Mouse (Mus musculus): ENCODE measurements around the gene Frmd5. TPM values are rescaled to one million over a fixed set of nuclear protein-coding genes. Genes with fewer than 3 reads are reported as not detected.
"Not testable (repeated sequence)": the region's sequence is repeated elsewhere in the genome, so short reads cannot be mapped to it uniquely, and the experiment has no call there.

Gene Frmd5
- total and polyA plus RNA-seq, 2 experiments from 2014 or later, result 125 to 231 TPM

DNA sequence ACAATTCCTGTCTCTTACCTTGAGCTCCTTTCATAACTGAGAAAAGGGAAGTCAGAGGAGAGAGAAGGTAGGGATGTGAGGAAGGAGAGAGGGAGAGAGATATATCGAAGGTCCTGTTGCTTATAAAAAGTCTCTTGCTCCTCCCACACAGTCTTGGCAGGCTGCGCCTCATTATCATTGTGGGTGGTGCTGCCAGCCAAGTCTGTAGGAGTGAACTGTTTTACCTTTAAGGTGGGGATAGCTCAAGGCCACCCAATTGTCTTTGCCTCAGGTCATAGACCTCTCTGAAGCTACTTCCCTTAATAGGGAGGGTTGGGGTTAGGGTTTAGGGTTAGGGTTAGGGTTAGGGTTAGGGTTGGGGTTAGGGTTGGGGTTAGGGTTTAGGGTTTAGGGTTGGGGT, 284.9 kb downstream of the Frmd5 start:
- H3K4me3 ChIP-seq (ENCODE audit: low read depth, low read length), result no peak overlapping the region
- TF ChIP-seq CTCF (IDR thresholded peaks at IDR 0.05; ENCODE audit: low read depth) (no peak), EP300 (IDR thresholded peaks at IDR 0.05; ENCODE audit: low read depth) (no peak)
- no peak overlapping the region for H3K4me2 ChIP-seq (ENCODE audit: low read depth, low read length)
- no peaks in the 10 kb centered on the region for H3K27me3 ChIP-seq (ENCODE audit: control insufficient read depth, insufficient read depth, low read length)
- WGBS, result 63% methylated on average over 2 of the region's 2 CpGs
- H3K36me3 ChIP-seq (replicated peaks; ENCODE audit: control insufficient read depth, insufficient read depth, low read length), result peaks cover 27% of the 10 kb centered on the region
- no peaks in the 10 kb centered on the region for H3K4me1 ChIP-seq (ENCODE audit: control insufficient read depth, insufficient read depth)
- ATAC-seq (ENCODE audit: insufficient read depth, low read depth) (no peak), DNase-seq (ENCODE audit: low spot score) (no peak)
- H3K9ac ChIP-seq (replicated peaks; ENCODE audit: low read depth, low read length), result no peak overlapping the region
- no peaks in the 10 kb centered on the region for H3K9me3 ChIP-seq (replicated peaks; ENCODE audit: control insufficient read depth, low read length)
- H3K27ac ChIP-seq (ENCODE audit: low read depth), result no peak overlapping the region

DNA sequence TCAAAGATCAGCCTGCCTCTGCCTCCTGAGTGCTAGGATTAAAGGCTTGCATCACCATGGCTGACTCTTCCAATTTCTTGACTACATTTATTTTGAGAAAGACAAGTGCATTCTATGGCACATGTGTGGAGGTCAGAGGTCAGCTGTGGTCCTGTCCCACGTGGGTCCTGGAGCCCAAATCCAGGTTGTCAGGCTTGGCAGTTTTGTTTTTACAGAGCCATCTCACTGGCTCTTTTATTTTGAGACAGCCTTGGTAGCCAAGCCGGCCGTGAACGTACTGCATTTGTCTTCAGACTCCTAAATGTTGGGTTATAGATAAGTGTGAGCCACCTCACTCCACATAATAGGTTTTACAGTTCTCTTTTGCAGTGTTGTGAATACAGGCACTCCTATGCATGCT, 288.2 kb downstream of the Frmd5 start:
- H3K27me3 ChIP-seq (ENCODE audit: control insufficient read depth, insufficient read depth, low read length); DNase-seq (ENCODE audit: low spot score); H3K4me1 ChIP-seq (ENCODE audit: control insufficient read depth, insufficient read depth); H3K9ac ChIP-seq (replicated peaks; ENCODE audit: low read depth, low read length); H3K4me2 ChIP-seq (ENCODE audit: low read depth, low read length); ATAC-seq (ENCODE audit: insufficient read depth, low read depth); H3K27ac ChIP-seq (ENCODE audit: low read depth); H3K4me3 ChIP-seq (ENCODE audit: low read depth, low read length); H3K9me3 ChIP-seq (replicated peaks; ENCODE audit: control insufficient read depth, low read length): not testable (repeated sequence)
- 89% methylated on average over 4 of the region's 4 CpGs for WGBS
- peaks cover 21% of the 10 kb centered on the region for H3K36me3 ChIP-seq (replicated peaks; ENCODE audit: control insufficient read depth, insufficient read depth, low read length)

- no peak overlapping the region for H3K4me3 ChIP-seq (ENCODE audit: low read depth, low read length)
- no peak overlapping the region for H3K9ac ChIP-seq (replicated peaks; ENCODE audit: low read depth, low read length)
- H3K27ac ChIP-seq (ENCODE audit: low read depth), result no peak overlapping the region
- no peak for TF ChIP-seq EP300 (IDR thresholded peaks at IDR 0.05; ENCODE audit: low read depth)
- TF ChIP-seq CTCF (IDR thresholded peaks at IDR 0.05; ENCODE audit: low read depth), result no peak
- no peaks in the 10 kb centered on the region for H3K27me3 ChIP-seq (ENCODE audit: control insufficient read depth, insufficient read depth, low read length)
- H3K36me3 ChIP-seq (replicated peaks; ENCODE audit: control insufficient read depth, insufficient read depth, low read length), result peaks cover 23% of the 10 kb centered on the region
- DNase-seq (ENCODE audit: low spot score) (no peak), ATAC-seq (ENCODE audit: insufficient read depth, low read depth) (no peak)
- H3K4me1 ChIP-seq (ENCODE audit: control insufficient read depth, insufficient read depth), result no peaks in the 10 kb centered on the region
- no peak overlapping the region for H3K4me2 ChIP-seq (ENCODE audit: low read depth, low read length)
- H3K9me3 ChIP-seq (replicated peaks; ENCODE audit: control insufficient read depth, low read length), result no peaks in the 10 kb centered on the region
- WGBS, result 93% methylated on average over 5 of the region's 5 CpGs
Measured at GRCm38 (mm10) chr2:121518106-121518505, 288.8 kb downstream of the Frmd5 start.

DNA sequence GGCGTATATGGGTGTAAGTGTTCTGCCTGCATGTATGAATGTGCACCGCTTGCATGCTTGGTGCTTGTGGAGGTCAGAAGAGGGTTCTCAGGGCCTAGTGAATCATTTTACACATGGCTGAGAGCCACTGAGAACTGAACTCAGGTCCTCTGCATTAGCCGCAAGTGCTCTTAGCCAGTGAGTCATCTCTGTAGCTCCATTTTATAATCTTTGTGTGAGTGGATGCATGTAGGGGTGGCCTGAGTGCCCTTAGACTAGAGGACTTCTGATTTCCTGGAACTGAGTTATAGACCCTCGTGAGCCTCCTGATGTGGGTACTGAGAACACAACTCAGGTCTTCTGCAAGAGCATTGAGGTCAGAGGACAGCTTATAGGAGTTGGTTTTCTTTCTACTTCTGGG, 292.7 kb downstream of the Frmd5 start:
- H3K27me3 ChIP-seq (ENCODE audit: control insufficient read depth, insufficient read depth, low read length), result no peaks in the 10 kb centered on the region
- TF ChIP-seq EP300 (IDR thresholded peaks at IDR 0.05; ENCODE audit: low read depth) (no peak), CTCF (IDR thresholded peaks at IDR 0.05; ENCODE audit: low read depth) (no peak)
- no peak overlapping the region for H3K4me3 ChIP-seq (ENCODE audit: low read depth, low read length)
- no peak overlapping the region for H3K27ac ChIP-seq (ENCODE audit: low read depth)
- ATAC-seq (ENCODE audit: insufficient read depth, low read depth) (no peak), DNase-seq (ENCODE audit: low spot score) (no peak)
- H3K9ac ChIP-seq (replicated peaks; ENCODE audit: low read depth, low read length), result no peak overlapping the region
- H3K36me3 ChIP-seq (replicated peaks; ENCODE audit: control insufficient read depth, insufficient read depth, low read length), result peaks cover 33% of the 10 kb centered on the region
- no peaks in the 10 kb centered on the region for H3K9me3 ChIP-seq (replicated peaks; ENCODE audit: control insufficient read depth, low read length)
- no peaks in the 10 kb centered on the region for H3K4me1 ChIP-seq (ENCODE audit: control insufficient read depth, insufficient read depth)
- H3K4me2 ChIP-seq (ENCODE audit: low read depth, low read length), result no peak overlapping the region
- WGBS, result 90% methylated on average over 4 of the region's 4 CpGs

- DNase-seq (ENCODE audit: low spot score); H3K4me2 ChIP-seq (ENCODE audit: low read depth, low read length); H3K4me3 ChIP-seq (ENCODE audit: low read depth, low read length); H3K9ac ChIP-seq (replicated peaks; ENCODE audit: low read depth, low read length); H3K27me3 ChIP-seq (ENCODE audit: control insufficient read depth, insufficient read depth, low read length); H3K4me1 ChIP-seq (ENCODE audit: control insufficient read depth, insufficient read depth); H3K27ac ChIP-seq (ENCODE audit: low read depth); ATAC-seq (ENCODE audit: insufficient read depth, low read depth); H3K9me3 ChIP-seq (replicated peaks; ENCODE audit: control insufficient read depth, low read length): not testable (repeated sequence)
- H3K36me3 ChIP-seq (replicated peaks; ENCODE audit: control insufficient read depth, insufficient read depth, low read length), result peaks cover 32% of the 10 kb centered on the region
- 90% methylated on average over 4 of the region's 5 CpGs for WGBS
Measured at GRCm38 (mm10) chr2:121512991-121513765, 293.7 kb downstream of the Frmd5 start.

DNA sequence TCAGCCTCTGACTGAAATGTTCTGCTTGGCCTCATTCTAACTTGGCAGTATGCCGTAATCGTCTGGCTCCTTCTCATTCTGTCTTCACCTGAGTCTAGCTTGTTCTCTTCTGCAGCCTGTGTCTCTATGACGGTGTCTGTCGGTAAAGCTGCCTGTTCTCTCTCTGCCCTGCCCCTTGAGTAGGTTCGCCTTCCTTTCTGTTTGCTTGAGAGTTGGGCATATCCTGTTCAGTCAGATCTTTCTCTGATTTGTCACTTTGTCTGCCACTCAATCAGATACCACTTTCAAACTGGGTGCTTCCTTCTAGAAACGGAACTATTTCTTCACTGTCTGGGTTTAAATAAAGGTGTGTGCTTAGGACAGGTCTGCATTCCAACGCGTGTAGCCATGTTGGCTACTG, 295.5 kb downstream of the Frmd5 start:
- H3K27ac ChIP-seq (ENCODE audit: low read depth), result no peak overlapping the region
- H3K9ac ChIP-seq (replicated peaks; ENCODE audit: low read depth, low read length), result no peak overlapping the region
- WGBS, result 87% methylated on average over 8 of the region's 8 CpGs
- TF ChIP-seq CTCF (IDR thresholded peaks at IDR 0.05; ENCODE audit: low read depth) (no peak), EP300 (IDR thresholded peaks at IDR 0.05; ENCODE audit: low read depth) (no peak)
- H3K4me3 ChIP-seq (ENCODE audit: low read depth, low read length), result no peak overlapping the region
- H3K27me3 ChIP-seq (ENCODE audit: control insufficient read depth, insufficient read depth, low read length), result no peaks in the 10 kb centered on the region
- ATAC-seq (ENCODE audit: insufficient read depth, low read depth), result no peak
- peaks cover 25% of the 10 kb centered on the region; the same call in 1 of the 2 replicates for H3K36me3 ChIP-seq (replicated peaks; ENCODE audit: control insufficient read depth, insufficient read depth, low read length)
- no peak overlapping the region for H3K4me2 ChIP-seq (ENCODE audit: low read depth, low read length)
- no peaks in the 10 kb centered on the region for H3K9me3 ChIP-seq (replicated peaks; ENCODE audit: control insufficient read depth, low read length)
- H3K4me1 ChIP-seq (ENCODE audit: control insufficient read depth, insufficient read depth), result peaks cover 11% of the 10 kb centered on the region
- DNase-seq (ENCODE audit: low spot score), result no peak
